Mouse (Mus musculus): ENCODE data around the gene Klc3.

Gene Klc3

DNA sequence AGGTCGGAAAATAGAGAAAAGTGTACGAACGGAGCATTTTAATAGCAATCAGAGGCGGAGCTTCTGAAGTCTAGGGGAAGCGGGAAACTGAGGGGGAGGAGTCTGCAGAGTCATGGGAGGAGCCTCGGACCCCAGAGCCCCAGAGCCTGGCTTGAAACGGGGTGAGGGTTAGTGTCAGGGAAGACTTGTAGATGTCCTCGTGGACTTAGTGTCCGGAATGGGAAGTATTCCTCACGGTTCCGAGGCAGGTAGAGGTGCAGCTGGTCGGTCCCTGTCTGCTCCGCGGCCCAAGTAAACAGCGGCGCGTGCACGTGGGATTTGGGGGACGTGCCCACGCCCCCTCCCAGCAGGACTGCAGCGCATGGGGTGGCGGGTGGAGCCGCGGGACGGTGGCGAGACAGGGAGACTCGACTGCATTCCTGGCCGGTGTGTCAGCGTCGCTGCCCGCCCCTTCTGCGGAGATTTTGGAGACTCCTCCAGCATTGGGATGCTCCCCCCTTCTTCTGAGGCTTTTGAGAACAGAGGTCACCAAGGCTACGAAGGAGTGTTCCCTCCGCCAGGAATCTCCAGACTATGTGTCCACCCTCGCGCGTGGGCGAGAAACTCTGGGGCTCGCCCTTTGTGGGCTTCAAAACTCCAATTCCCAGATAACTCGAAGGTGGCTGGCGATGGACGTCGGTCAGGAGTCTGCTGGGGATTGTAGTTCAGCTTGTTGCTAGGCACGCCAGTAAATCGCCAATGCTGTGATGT lies 43.8 kb downstream of the Klc3 start:
- DNase-seq (ENCODE audit: low read depth, low spot score), result no peak

DNA sequence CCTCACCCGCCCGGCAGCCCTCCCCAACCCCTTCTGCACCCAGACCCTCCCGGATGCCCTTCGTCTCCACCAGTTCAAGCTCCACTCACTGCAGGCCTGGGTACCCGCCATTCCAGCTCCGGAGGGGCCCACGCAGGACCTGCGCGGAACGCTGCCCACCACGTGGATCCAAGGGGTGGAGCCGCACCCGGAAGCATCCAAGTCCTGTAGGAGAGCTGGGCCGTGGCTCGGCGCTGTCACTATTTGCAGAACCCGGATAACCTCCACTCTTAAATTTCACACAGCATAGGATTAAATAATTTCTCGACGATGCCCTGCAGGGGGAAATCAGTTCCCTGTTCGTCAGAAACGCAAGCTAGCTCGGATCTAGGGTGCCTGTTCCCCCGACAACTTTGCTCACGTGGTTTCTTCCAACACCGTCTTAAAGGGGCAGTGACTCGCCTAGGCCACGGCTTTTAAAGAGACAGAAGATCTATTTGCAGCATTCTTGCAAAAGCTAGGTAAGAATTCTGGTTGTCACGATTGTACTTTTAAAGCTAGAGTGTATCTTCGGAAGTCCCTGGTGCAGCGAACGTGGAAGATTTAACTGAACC lies 44.5 kb downstream of the Klc3 start, which contains the start of the genes Cd3eap and Ppp1r13l:
Gene Cd3eap (minus strand): TSS at position 185 of the 593 bp plus-strand sequence.
Gene Ppp1r13l (plus strand): TSS at position 451 of the 593 bp plus-strand sequence.
- DNase-seq (ENCODE audit: low read depth, low spot score), result peak; percentile 78

GRCm38 (mm10) chr7:19358634-19359033 lies 45.3 kb downstream of the Klc3 start:
- DNase-seq (ENCODE audit: low read depth, low spot score), result no peak

DNA sequence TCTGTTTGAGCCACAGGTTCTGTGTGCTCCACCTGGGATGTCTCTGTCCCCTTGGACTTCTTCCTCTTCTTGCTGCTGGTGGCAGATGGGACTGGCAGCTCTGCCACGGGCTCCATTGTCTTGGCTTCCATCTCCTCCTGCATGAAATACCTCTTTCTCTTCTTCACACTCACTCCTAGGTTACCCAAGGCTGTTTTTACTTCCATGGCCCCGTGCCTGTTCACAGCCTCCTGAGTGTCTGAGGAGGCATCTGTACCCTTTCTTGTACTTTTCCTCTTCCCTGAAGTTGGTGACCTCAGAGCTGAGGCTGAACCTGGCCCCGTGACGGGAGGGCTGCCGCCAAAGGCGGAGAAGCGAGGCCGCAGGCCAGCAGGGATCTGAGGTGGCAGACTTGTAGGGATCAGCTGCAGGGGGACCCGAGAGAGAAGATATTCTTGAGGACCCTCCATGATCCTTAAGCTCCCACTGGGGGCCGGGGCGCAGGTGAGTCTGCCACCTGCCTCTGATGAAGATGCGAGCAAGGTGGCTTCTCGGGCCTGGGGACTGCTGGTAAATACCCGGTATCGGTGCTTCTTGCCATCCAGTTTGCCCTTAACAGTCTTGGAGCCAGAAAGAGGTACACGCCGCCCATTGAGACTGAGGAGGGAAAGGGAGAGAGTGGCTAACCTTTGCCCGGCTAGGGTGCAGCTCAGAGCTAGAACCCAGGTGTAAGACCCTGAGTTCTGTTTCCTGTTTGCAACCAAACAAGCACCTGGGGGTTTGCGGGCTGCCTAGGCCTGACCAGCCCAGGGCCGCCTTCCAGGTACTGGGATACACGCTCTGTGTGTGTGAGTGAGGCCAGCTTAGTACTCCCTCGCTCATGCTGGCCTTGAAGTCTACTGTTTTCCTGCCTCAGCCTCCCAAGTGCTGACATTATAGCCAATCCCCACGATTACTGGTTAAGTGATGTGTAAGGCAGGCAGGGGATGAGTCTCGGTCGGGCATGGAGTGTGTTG lies 46.2 kb downstream of the Klc3 start:
- DNase-seq (ENCODE audit: low read depth, low spot score), result no peak

- no peak for DNase-seq (ENCODE audit: low read depth, low spot score)
Observed at GRCm38 (mm10) chr7:19356311-19356710, 47.6 kb downstream of the Klc3 start.

- DNase-seq (ENCODE audit: low read depth, low spot score), result no peak
Observed at GRCm38 (mm10) chr7:19354991-19355390, 48.9 kb downstream of the Klc3 start.

- no peak for DNase-seq (ENCODE audit: low read depth, low spot score)
Observed at GRCm38 (mm10) chr7:19350221-19350620, 53.7 kb downstream of the Klc3 start.

DNA sequence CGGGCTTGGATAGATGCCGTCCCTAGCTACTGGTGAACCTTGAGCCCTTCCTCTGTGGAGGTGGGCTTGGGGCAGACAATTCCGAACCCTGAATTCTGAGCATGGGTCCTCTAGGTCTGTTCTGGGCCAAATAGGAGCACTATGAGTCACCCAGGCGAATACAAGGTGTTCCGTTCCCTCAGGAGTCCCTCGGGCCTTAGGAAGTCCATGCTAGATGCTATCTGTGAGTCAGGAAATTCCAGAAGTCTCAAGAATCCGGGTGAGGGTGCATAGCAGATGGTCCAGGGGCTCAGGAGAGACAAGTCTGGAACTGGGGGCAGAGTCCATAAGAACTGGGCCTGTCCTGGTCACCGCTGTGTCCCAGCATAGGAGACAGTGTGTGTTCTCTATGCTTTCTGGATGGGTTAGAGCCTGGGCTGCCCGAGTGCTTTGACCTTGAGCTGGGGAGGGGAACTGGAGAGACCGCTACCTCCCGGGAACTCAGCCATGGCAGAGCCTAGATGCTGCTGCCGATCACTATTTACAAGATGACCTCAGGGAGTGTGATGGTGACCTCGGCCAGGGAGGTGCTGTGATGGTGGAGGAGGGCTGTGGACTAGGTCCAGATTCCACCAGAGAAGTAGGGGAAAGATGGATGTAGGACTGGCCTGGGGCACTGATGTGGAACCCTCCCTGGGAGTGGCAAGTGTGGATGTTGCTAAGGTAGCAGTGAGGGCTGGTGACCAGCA lies 54.6 kb downstream of the Klc3 start:
- no peak for DNase-seq (ENCODE audit: low read depth, low spot score)

- peak; percentile 95 for DNase-seq (ENCODE audit: low read depth, low spot score)
Observed at GRCm38 (mm10) chr7:19344938-19345471, 58.9 kb downstream of the Klc3 start.

All from retina, postnatal 7 days (tissue).